Mouse (Mus musculus) liver, postnatal 0 days (tissue): ENCODE measurements around the gene Tpr.

ENCODE experiments used
- CTCF ChIP-seq: sonication (generic); IDR thresholded peaks from 2 replicates; pipeline ENCODE4 v1.5.1; 2016; ENCODE audit warnings: antibody characterized with exemption, low read depth
- EP300 ChIP-seq: IDR thresholded peaks from 2 replicates; pipeline ENCODE4 v1.6.1; 2016; ENCODE audit warnings: antibody characterized with exemption, low read depth, mild to moderate bottlenecking

- TF ChIP-seq CTCF (peak; percentile 95), EP300 (peak; percentile 49; the same call in 1 of the 2 replicates)
Measured at GRCm38 (mm10) chr1:150392638-150393487, at the start of gene Tpr, which contains the start of gene Odr4.
